Mouse (Mus musculus): ENCODE measurements around the gene Dpysl5.
A peak's percentile ranks its signal among the peaks of the same experiment; 100 is the strongest.

Dpysl5 gene

GRCm38 (mm10) chr5:30762815-30763510 lies 51.6 kb downstream of the Dpysl5 start:
- DNase-seq (ENCODE audit: low read depth, low spot score) = peak; percentile 32

DNA sequence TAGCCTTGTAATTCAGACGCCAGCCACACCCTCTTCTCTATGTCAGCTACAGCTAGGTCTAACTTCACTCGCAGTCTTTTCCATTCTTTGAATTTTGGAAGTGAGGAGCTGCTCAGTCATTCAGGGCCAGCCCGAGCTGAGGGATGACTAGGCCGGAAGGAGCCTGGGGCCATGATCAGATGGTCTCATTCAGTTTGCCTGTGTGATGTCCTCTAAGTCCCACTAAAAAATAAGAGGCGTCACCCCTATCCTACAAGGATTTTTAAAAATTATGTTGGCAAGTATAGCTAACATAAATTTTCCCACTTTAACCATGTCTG lies 52.1 kb downstream of the Dpysl5 start:
- no peak for DNase-seq (ENCODE audit: low read depth, low spot score)

GRCm38 (mm10) chr5:30765596-30766370 lies 54.4 kb downstream of the Dpysl5 start:
- DNase-seq (ENCODE audit: low read depth, low spot score) = no peak

- no peak for DNase-seq (ENCODE audit: low read depth, low spot score)
Observed at GRCm38 (mm10) chr5:30768082-30768481, 56.7 kb downstream of the Dpysl5 start.

- peak; percentile 9 for DNase-seq (ENCODE audit: low read depth, low spot score)
Observed at GRCm38 (mm10) chr5:30768598-30768997, 57.2 kb downstream of the Dpysl5 start.

DNA sequence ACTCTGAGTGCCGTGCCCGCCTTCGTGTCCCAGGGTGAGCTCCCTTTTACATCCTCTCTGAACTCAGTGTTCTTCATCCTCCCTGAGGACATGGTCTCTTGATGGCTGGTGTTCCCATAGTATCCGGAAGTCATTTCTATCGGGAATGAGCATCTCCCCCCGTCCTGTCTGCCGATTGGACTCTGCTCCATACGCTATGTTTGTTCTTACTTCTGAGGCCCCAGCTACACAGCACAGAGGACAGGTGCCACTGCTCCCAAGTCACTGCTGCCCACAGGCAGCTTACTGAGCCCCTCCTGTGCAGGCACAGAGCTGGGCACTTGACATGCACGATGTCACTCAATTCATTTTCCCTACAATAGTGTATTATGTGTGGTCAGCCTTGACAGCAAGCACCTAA lies 57.7 kb downstream of the Dpysl5 start:
- DNase-seq (ENCODE audit: low read depth, low spot score) = no peak

GRCm38 (mm10) chr5:30774601-30775371 lies 63.4 kb downstream of the Dpysl5 start:
- DNase-seq (ENCODE audit: low read depth, low spot score) = peak; percentile 83

- DNase-seq (ENCODE audit: low read depth, low spot score) = no peak
Observed at GRCm38 (mm10) chr5:30780699-30781098, 69.3 kb downstream of the Dpysl5 start.

DNA sequence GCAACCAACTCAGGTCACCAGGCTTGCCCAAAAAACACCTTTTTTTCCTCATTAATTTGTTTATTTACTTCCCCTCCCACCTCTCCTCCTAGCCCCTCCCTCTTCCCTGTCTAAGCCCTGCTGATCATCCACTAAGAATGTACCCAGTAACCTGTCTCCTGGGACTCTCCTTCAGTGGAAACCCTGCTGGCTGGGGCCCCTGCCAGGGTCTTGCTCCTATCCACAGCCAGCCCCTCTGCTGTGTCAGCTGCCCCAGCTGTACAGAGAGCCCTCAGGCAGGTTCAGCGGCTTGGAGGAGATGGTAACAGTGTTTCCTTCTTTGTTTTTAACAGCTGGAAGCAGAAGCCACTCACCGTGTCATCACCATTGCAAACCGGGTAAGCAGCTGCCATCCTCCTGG lies 69.8 kb downstream of the Dpysl5 start:
- no peak for DNase-seq (ENCODE audit: low read depth, low spot score)

- no peak for DNase-seq (ENCODE audit: low read depth, low spot score)
Observed at GRCm38 (mm10) chr5:30787381-30787780, 76.0 kb downstream of the Dpysl5 start.

GRCm38 (mm10) chr5:30790047-30790446 lies 78.7 kb downstream of the Dpysl5 start:
- no peak for DNase-seq (ENCODE audit: low read depth, low spot score)

- peak; percentile 84 for DNase-seq (ENCODE audit: low read depth, low spot score)
Observed at GRCm38 (mm10) chr5:30796125-30796524, 84.8 kb downstream of the Dpysl5 start.

- DNase-seq (ENCODE audit: low read depth, low spot score) = peak; percentile 38
Observed at GRCm38 (mm10) chr5:30797482-30797881, 86.1 kb downstream of the Dpysl5 start.

GRCm38 (mm10) chr5:30797982-30798381 lies 86.6 kb downstream of the Dpysl5 start:
- DNase-seq (ENCODE audit: low read depth, low spot score) = no peak

DNA sequence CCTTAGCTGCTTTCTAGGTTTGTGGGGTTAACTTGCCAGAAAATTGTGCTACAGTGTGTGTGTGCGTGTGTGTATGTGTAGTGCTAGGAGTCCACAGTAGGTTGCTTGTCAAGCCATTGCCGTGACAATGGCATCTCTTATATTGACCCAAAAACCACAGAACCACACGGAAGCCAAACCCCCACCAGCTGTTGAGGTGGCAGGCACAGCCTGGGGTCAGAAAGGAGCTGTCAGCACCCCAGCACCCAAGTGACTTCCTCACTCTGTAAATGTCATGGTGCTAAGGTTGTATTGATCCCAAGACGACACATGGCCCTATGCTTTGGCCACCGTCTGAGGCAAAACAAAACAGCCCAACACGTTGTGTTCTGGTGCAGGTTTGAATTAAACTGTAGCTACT lies 87.6 kb downstream of the Dpysl5 start:
- DNase-seq (ENCODE audit: low read depth, low spot score) = no peak

GRCm38 (mm10) chr5:30802724-30803467 lies 91.5 kb downstream of the Dpysl5 start:
- no peak for DNase-seq (ENCODE audit: low read depth, low spot score)

DNA sequence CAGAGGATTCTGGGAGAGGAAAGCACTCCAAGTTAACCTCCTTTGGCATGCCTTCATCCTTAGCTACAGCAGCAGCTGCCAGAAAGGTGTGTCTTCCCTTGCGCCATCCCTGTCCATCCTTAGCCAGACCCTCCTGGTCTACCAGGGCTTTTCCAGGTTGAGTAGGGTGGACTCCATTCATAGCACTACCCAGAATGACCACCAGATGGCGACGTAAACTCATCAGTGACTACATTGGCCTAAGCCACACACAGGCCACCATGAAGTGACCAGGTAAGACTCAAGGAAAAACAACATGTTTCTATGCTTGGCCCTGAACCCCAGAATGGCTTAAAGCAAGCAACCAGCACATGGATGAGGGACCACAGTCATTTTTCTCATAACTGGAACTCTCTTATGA lies 94.7 kb downstream of the Dpysl5 start:
- peak; percentile 81 for DNase-seq (ENCODE audit: low read depth, low spot score)

GRCm38 (mm10) chr5:30814424-30815119 lies 103.2 kb downstream of the Dpysl5 start, which contains the start of gene Mapre3:
Mapre3 (plus strand) TSS chr5:30814641.
- peak; percentile 97 for DNase-seq (ENCODE audit: low read depth, low spot score)

DNA sequence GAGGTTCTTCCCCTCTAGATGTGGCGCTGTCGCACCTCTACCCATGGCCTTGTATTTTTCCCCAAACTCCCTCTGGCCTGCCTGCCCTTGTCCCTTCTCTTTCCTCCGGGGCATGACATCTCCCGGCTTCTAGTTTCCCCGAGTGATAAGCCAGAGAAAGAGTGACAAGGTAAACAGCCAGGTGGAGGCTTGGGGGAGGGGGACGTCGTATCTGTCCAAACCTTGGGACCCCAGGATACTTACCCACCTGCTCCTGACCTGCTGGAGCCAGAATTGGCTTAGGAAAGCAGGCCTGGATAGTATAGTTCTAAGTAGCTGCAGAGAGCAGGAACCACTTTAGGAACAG lies 103.7 kb downstream of the Dpysl5 start:
- DNase-seq (ENCODE audit: low read depth, low spot score) = no peak

- no peak for DNase-seq (ENCODE audit: low read depth, low spot score)
Observed at GRCm38 (mm10) chr5:30816261-30816791, 105.0 kb downstream of the Dpysl5 start.

GRCm38 (mm10) chr5:30818758-30819309 lies 107.5 kb downstream of the Dpysl5 start:
- DNase-seq (ENCODE audit: low read depth, low spot score) = no peak
